Mouse (Mus musculus): Measurements from ENCODE around the gene Necap1.
A peak's percentile ranks its signal among the peaks of the same experiment; 100 is the strongest.

DNA sequence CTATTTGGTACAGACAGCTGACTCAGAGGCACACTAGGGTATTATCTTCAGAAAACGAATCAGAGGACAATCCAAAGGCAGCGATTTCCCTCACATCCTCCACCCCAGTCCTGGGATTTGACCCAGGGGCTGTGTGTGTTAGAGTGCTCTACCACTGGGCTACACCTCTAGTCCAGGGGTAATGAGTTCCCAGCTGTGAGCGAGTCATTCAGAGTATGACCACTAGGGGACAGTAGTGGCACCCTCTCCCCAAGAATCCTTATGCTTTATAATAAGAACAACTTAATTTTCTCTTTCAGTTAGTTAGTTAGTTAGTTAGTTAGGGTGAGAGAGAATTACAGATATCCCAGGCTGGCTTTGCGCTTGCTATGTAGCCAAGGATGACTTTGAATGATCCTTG lies 39.9 kb upstream of the Necap1 start:
- TF ChIP-seq CTCF (IDR thresholded peaks at IDR 0.05; ENCODE audit: borderline replicate concordance, insufficient read depth, low read depth, low read length) = peak; percentile 57; the same call in 1 of the 2 replicates
- no peak for TF ChIP-seq POLR2A (IDR thresholded peaks at IDR 0.05; ENCODE audit: borderline replicate concordance, insufficient read depth, low read length)

Measured in cerebellum, adult 2 months (tissue).